Mouse (Mus musculus) spleen, postnatal 36 days (tissue): ENCODE results near the gene Cartpt.
"Not testable (repeated sequence)": the region's sequence is repeated elsewhere in the genome, so short reads cannot be mapped to it uniquely, and the experiment has no call there.

Experiments used
- DNase-seq, 2 experiments: peaks; one replicate each; pipeline ENCODE4 v3.0.0; 2022; ENCODE audit warnings: low spot score in 2 of 2, mixed read lengths in 1 of 2

Gene Cartpt

DNA sequence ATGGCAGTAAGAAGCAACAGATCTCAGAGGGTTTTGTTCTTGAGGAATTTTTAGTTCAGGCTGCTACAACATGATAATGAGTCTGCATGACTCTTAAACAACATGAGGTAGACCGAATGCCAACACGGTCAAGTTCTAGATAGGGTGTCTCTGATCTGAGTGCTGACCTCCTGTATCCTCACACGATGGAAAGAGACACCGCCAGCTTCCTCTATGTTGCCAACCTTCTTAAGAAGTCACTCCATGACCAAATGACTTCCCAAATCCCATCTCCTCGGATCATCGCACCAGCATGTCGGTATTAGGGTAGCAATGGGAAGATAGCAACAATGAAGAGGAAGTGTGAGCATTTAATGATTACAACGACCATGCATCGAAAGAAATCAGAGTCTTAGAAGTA lies 43.6 kb downstream of the Cartpt start:
- no peak for DNase-seq

DNA sequence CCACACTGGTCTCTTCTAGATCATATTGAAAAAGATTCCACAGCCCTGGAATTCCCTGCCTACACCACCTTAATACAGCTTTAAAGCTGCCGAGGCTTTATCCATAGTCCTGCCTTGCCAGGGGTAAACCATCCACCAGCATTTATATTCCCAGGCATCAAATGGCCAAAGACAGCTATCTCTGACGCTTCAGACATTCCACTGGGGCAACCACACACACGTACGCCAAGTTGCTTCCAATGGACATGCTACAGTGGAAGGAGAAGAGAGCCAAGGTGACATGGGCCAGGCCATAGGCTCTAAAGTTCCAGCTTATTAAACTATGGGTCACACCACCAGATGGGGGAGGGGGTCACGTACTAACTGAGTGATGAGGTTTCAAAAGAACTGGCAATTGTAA lies 45.7 kb downstream of the Cartpt start:
- no peak for DNase-seq

DNA sequence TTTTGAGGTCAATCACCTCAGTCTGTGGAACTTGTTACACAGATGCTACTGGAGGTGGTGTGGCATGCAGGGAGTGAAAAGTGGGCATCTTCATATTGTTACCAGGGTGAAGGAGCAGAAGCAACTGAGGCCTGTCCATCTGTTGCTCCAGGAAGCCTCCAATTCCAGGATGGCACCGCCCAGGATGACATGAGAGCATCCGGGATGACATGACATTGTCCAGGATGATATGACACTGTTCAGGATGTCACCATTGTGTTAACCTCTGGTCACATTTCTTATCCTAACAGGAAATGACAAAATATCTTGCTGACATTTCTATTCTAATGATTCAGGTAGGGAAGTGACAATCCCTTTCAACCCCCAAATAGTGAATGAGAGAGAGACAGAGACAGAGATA lies 47.8 kb downstream of the Cartpt start:
- no peak for DNase-seq

DNA sequence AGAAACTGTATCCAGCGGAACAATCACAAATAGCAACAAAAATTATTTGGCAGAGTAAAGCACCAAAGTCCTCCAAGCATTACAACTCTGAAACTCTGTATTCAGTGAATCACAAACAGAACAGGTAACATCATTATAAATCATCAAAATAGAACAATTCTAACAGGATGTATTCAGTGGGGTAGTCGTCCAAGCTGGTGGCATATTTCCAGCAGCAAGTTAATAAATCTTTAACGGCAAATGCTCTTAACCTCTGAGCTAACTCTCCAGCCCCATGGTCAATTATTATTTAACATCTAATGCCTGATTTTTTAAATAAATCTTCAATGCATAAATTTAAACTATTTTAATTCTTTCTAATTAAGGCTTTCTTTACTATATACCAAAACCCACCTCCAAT lies 48.5 kb downstream of the Cartpt start:
- DNase-seq, result not testable (repeated sequence)

DNA sequence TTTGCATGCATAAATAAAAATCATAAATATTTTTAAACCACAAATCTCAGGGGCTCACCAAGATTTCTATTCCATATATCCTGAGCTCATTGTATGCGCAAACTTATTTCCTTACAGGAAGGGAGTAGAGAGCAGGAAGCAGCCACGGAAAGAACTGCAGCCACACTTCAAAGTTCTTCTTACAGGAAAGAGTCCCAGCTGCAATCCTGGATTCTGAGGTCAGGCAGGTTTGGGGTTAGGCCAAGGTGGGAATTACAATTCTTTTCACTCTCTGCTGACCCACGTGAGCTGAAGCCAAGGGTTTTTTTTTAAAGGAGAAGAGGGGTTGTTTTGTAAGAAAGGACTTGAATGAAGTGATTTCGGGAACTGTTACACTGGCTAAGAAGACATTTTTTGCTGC lies 49.9 kb downstream of the Cartpt start:
- DNase-seq, result no peak

DNA sequence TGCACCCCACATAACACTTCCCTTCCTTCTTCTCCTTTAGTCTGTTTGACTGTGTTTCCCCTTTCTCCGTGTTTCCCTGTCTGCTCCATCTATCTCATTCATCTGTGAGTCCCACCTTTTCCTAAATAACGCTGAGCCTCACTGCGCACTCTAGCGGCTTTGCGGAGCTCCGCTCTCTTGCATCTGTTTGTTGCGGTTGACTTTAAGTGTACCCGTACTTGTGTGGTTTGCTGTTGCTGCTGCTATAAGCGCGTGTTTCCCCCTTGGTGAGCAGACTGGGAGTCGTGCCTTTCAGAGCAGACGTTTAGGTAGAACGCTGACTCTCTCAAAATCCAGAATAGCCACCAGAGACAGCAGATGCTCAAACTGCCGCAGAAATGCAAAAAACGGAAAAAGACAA lies 51.3 kb downstream of the Cartpt start:
- DNase-seq, result no peak
